22 mouse cellular contexts compared by ENCODE assay signal in the genomic region with DNA sequence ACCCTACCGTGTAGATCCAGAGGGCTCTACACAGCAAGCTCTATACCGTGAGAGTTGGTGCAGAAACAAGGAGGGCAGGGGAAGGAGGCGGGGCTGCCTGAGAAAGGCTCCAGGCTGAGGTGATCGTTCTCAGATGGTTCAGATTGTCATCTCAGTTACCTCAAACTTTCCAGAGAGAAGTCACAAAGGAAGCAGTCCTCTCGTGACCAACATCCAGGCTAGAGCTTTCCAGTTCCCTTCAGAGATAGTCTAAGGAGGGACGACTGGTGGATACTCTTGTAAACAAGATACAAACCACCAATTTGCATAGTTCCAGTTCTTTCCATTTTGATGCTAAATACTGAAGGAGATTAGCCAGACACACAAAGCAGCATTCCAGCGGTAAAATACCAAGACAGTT. TPM values are rescaled to one million over a fixed set of nuclear protein-coding genes. Genes with fewer than 3 reads are reported as not detected.
DNase-seq lines count a peak whose midpoint lies in the region; ATAC-seq and TF ChIP-seq lines count a peak whose summit lies in the region.
"Had no signal": no experiment of that assay in that cellular context is flagged by ENCODE, and none has a peak within 500 bp of the region (broad histone marks: within the 10 kb centered on the region; RNA-seq: fewer than 3 reads in every experiment).

No protein-coding gene starts in this region.

- intact Hi-C loops in gastrocnemius, adult 2 months (cut with DNase I), result no loop called here

- in situ Hi-C loops in ES-E14 (cut with MboI; ENCODE audit: low sequenced_read_pairs in 2 of 2, unreplicated experiment in 2 of 2), result no loop called here

- TF ChIP-seq CTCF in gastrocnemius, adult 2 months (IDR thresholded peaks at IDR 0.05), result no peak

- peak overlapping the region; percentile 21; the same call in 1 of the 2 replicates for H3K27ac ChIP-seq in gastrocnemius, adult 2 months
- no peak overlapping the region; the same call in 1 of the 2 replicates for H3K27ac ChIP-seq in ES-E14 (ENCODE audit: insufficient read depth, low read depth, low read length, poor library complexity, severe bottlenecking)
- H3K27ac ChIP-seq: embryonic facial prominence, embryonic 12.5 days; heart, embryonic 10.5 days; limb, embryonic 15.5 days; liver, embryonic 14.5 days; lung, embryonic 15.5 days; macrophage; stomach, embryonic 15.5 days had no signal

- peaks cover 4 to 10% of the 10 kb centered on the region in 2 experiments for H3K4me1 ChIP-seq in ES-E14 (ENCODE audit: control insufficient read depth in 2 of 2, insufficient read depth in 2 of 2, low read length in 2 of 2, poor library complexity in 1 of 2)
- H3K4me1 ChIP-seq: stomach, embryonic 15.5 days had no signal

- H3K9ac ChIP-seq in ES-E14 (ENCODE audit: insufficient read depth, low read depth, low read length, poor library complexity, severe bottlenecking), result no peak overlapping the region
- H3K9ac ChIP-seq: embryonic facial prominence, embryonic 12.5 days; limb, embryonic 15.5 days; liver, embryonic 14.5 days; lung, embryonic 15.5 days; stomach, embryonic 15.5 days had no signal

- ATAC-seq in erythroid progenitor cell, adult 5-6 weeks (replicated peaks; ENCODE audit: low FRiP score, poor library complexity, severe bottlenecking), result no peak
- ATAC-seq: forebrain, embryonic 14.5 days had no signal

- H3K9me3 ChIP-seq in ES-E14 (ENCODE audit: control insufficient read depth, insufficient read depth, low read depth, low read length), result no peaks in the 10 kb centered on the region
- H3K9me3 ChIP-seq: embryonic facial prominence, embryonic 12.5 days; heart, embryonic 10.5 days; limb, embryonic 15.5 days; lung, embryonic 15.5 days; stomach, embryonic 15.5 days had no signal

- DNase-seq in gastrocnemius, adult 2 months, result no peak
- no peak for DNase-seq in gastrocnemius, postnatal 4 days (ENCODE audit: low spot score in 2 of 2)
- peak; percentile 68 for DNase-seq in CD4-positive helper T cell, adult 2 months (ENCODE audit: low read depth, low spot score)
- peak; percentile 39 for DNase-seq in ES-E14 (ENCODE audit: low read depth, low spot score)
- DNase-seq in induced T-regulatory cell, adult 2 months (ENCODE audit: low read depth), result peak; percentile 47
- no peak for DNase-seq in lung, adult 18-20 months
- DNase-seq in spleen, adult 12 weeks (ENCODE audit: low spot score), result no peak
- DNase-seq: adrenal gland, postnatal 36 days; cerebellum, postnatal 10 days; kidney, adult 9 months; left cerebral cortex, postnatal 4 days; thymus, postnatal 36 days had no signal

- H3K36me3 ChIP-seq in ES-E14 (ENCODE audit: control insufficient read depth, insufficient read depth, low read length, poor library complexity, severe bottlenecking), result no peaks in the 10 kb centered on the region
- H3K36me3 ChIP-seq: embryonic facial prominence, embryonic 12.5 days; heart, embryonic 10.5 days; lung, embryonic 15.5 days; stomach, embryonic 15.5 days had no signal

- no peak overlapping the region for H3K4me3 ChIP-seq in gastrocnemius, adult 2 months
- H3K4me3 ChIP-seq in ES-E14 (ENCODE audit: insufficient read depth in 1 of 2, low read depth in 1 of 2, low read length in 2 of 2, poor library complexity in 1 of 2, severe bottlenecking in 1 of 2), result no peak overlapping the region
- H3K4me3 ChIP-seq: embryonic facial prominence, embryonic 12.5 days; erythroblast, embryonic 14.5 days; heart, embryonic 10.5 days; limb, embryonic 15.5 days; lung, embryonic 15.5 days; stomach, embryonic 15.5 days had no signal

TF ChIP-seq in ES-E14, 5 proteins besides CTCF, POLR2A, EP300 and RAD21:
- TF ChIP-seq ZNF384 (IDR thresholded peaks at IDR 0.05; ENCODE audit: low read depth, low read length), result no peak
- no peak for TF ChIP-seq ZC3H11A (IDR thresholded peaks at IDR 0.05; ENCODE audit: borderline replicate concordance, low read depth, low read length)
- no peak for TF ChIP-seq HCFC1 (IDR thresholded peaks at IDR 0.05; ENCODE audit: borderline replicate concordance, insufficient read depth, low read length)
- no peak for TF ChIP-seq MAFK (IDR thresholded peaks at IDR 0.05; ENCODE audit: insufficient read depth, low read depth, low read length)
- TF ChIP-seq CHD2 (IDR thresholded peaks at IDR 0.05; ENCODE audit: low read depth, low read length), result no peak

RNA-seq across cellular contexts. Expression of gene Ostf1, which starts 23.7 kb away (rescaled TPM):
- 10 to 100 TPM; 20.6 to 21.6 TPM for total RNA-seq in gastrocnemius, adult 2 months (2021)
- total RNA-seq in gastrocnemius, postnatal 4 days (2021), result 10 to 100 TPM; 39.9 to 42.2 TPM
- total RNA-seq in ES-E14 (2012; rRNA removed), result 26.0 and 45.5 TPM in 2 replicates
- 44.0 and 59.8 TPM in 2 replicates for total RNA-seq in erythroid progenitor cell, adult 5-6 weeks (2015; ENCODE audit: low replicate concordance)
- total RNA-seq in erythroid progenitor cell, adult 5-6 weeks (2017; ENCODE audit: low replicate concordance), result 38.5 and 49.5 TPM in 2 replicates

RNA-seq across cellular contexts. Expression of gene Nmrk1, which starts 23.8 kb away (rescaled TPM):
- total RNA-seq in gastrocnemius, adult 2 months (2021), result 1 to 10 TPM; 2.8 to 3.3 TPM
- total RNA-seq in gastrocnemius, postnatal 4 days (2021), result 1 to 10 TPM; 5.6 to 5.9 TPM
- total RNA-seq in ES-E14 (2012; rRNA removed), result 6.4 and 6.8 TPM in 2 replicates
- total RNA-seq in erythroid progenitor cell, adult 5-6 weeks (2015; ENCODE audit: low replicate concordance), result 6.5 TPM in 1 of 2 replicates, not detected in the other
- total RNA-seq in erythroid progenitor cell, adult 5-6 weeks (2017; ENCODE audit: low replicate concordance), result 6.3 TPM in 1 of 2 replicates, not detected in the other

Comparison
In these comparisons a context has a peak if more than half of its experiments do, and no peak if none do; other contexts are left out.
1. DNase-seq: peak in CD4-positive helper T cell, adult 2 months (single experiment), ES-E14 (single experiment) and induced T-regulatory cell, adult 2 months (single experiment); none in gastrocnemius, adult 2 months (single experiment), gastrocnemius, postnatal 4 days (0 of 2), lung, adult 18-20 months (0 of 2) and spleen, adult 12 weeks (single experiment).